Mouse (Mus musculus): ENCODE results near the gene Gm15517. TPM values are rescaled to one million over a fixed set of nuclear protein-coding genes. Genes with fewer than 3 reads are reported as not detected.

The Gm15517 gene
- polyA plus RNA-seq, 1 experiment from 2014 or later: not detected

- no peaks in the 10 kb centered on the region for H3K9me3 ChIP-seq (ENCODE audit: control insufficient read depth)
- H3K27ac ChIP-seq (ENCODE audit: low read depth, low read length): no peak overlapping the region
- no peaks in the 10 kb centered on the region for H3K4me1 ChIP-seq (replicated peaks; ENCODE audit: control insufficient read depth, insufficient read depth, low read length)
- H3K36me3 ChIP-seq (ENCODE audit: control insufficient read depth, insufficient read depth): no peaks in the 10 kb centered on the region
- 0 out of 2 replicates have a peak, but pooled peaks cover 3% of the 10 kb centered on the region for H3K27me3 ChIP-seq (replicated peaks; ENCODE audit: control insufficient read depth, insufficient read depth, low read length)
- no peak overlapping the region for H3K9ac ChIP-seq (ENCODE audit: low read depth, low read length)
- no peak for ATAC-seq
- 24% methylated on average over 11 of the region's 11 CpGs for WGBS
- no peak overlapping the region for H3K4me3 ChIP-seq (ENCODE audit: low read depth, low read length)
- 0 out of 2 replicates have a peak overlapping the region, but pooled peaks have one; percentile 3 for H3K4me2 ChIP-seq (replicated peaks; ENCODE audit: low read depth)
- no peak for TF ChIP-seq CTCF (IDR thresholded peaks at IDR 0.05; ENCODE audit: low read depth)
Observed at GRCm38 (mm10) chr7:44274096-44274495, 12.8 kb downstream of the Gm15517 start.

- Histone ChIP-seq H3K9me3 (ENCODE audit: control insufficient read depth) (no peaks in the 10 kb centered on the region), H3K4me3 (ENCODE audit: low read depth, low read length) (no peak overlapping the region), H3K4me2 (replicated peaks; ENCODE audit: low read depth) (no peak overlapping the region), H3K27me3 (replicated peaks; ENCODE audit: control insufficient read depth, insufficient read depth, low read length) (0 out of 2 replicates have a peak, but pooled peaks cover 3% of the 10 kb centered on the region), H3K9ac (ENCODE audit: low read depth, low read length) (no peak overlapping the region), H3K36me3 (ENCODE audit: control insufficient read depth, insufficient read depth) (no peaks in the 10 kb centered on the region), H3K27ac (ENCODE audit: low read depth, low read length) (no peak overlapping the region), H3K4me1 (replicated peaks; ENCODE audit: control insufficient read depth, insufficient read depth, low read length) (no peaks in the 10 kb centered on the region)
- ATAC-seq: no peak
- WGBS: 78% methylated on average over 3 of the region's 3 CpGs
- 0 out of 2 replicates have a peak, but pooled peaks have one; percentile 10 for TF ChIP-seq CTCF (IDR thresholded peaks at IDR 0.05; ENCODE audit: low read depth)
Observed at GRCm38 (mm10) chr7:44275546-44275945, 14.3 kb downstream of the Gm15517 start.

- no peaks in the 10 kb centered on the region for H3K36me3 ChIP-seq (ENCODE audit: control insufficient read depth, insufficient read depth)
- H3K4me1 ChIP-seq (replicated peaks; ENCODE audit: control insufficient read depth, insufficient read depth, low read length): no peaks in the 10 kb centered on the region
- H3K9ac ChIP-seq (ENCODE audit: low read depth, low read length): no peak overlapping the region
- H3K27me3 ChIP-seq (replicated peaks; ENCODE audit: control insufficient read depth, insufficient read depth, low read length): 0 out of 2 replicates have a peak, but pooled peaks cover 3% of the 10 kb centered on the region
- H3K4me2 ChIP-seq (replicated peaks; ENCODE audit: low read depth): no peak overlapping the region
- WGBS: 68% methylated on average over 9 of the region's 10 CpGs
- no peak for ATAC-seq
- H3K4me3 ChIP-seq (ENCODE audit: low read depth, low read length): no peak overlapping the region
- H3K9me3 ChIP-seq (ENCODE audit: control insufficient read depth): no peaks in the 10 kb centered on the region
- no peak overlapping the region for H3K27ac ChIP-seq (ENCODE audit: low read depth, low read length)
- no peak for TF ChIP-seq CTCF (IDR thresholded peaks at IDR 0.05; ENCODE audit: low read depth)
Observed at GRCm38 (mm10) chr7:44276461-44277249, 15.4 kb downstream of the Gm15517 start.

GRCm38 (mm10) chr7:44277250-44277622 lies 16.0 kb downstream of the Gm15517 start:
- TF ChIP-seq CTCF (IDR thresholded peaks at IDR 0.05; ENCODE audit: low read depth): peak; percentile 59
- no peaks in the 10 kb centered on the region for H3K4me1 ChIP-seq (replicated peaks; ENCODE audit: control insufficient read depth, insufficient read depth, low read length)
- WGBS: 50% methylated on average over 2 of the region's 2 CpGs

GRCm38 (mm10) chr7:44280959-44281358 lies 19.7 kb downstream of the Gm15517 start:
- Histone ChIP-seq H3K4me1 (replicated peaks; ENCODE audit: control insufficient read depth, insufficient read depth, low read length) (no peaks in the 10 kb centered on the region), H3K27me3 (replicated peaks; ENCODE audit: control insufficient read depth, insufficient read depth, low read length) (no peaks in the 10 kb centered on the region), H3K4me3 (ENCODE audit: low read depth, low read length) (no peak overlapping the region), H3K27ac (ENCODE audit: low read depth, low read length) (no peak overlapping the region), H3K9ac (ENCODE audit: low read depth, low read length) (no peak overlapping the region), H3K4me2 (replicated peaks; ENCODE audit: low read depth) (no peak overlapping the region), H3K36me3 (ENCODE audit: control insufficient read depth, insufficient read depth) (no peaks in the 10 kb centered on the region), H3K9me3 (ENCODE audit: control insufficient read depth) (no peaks in the 10 kb centered on the region)
- TF ChIP-seq CTCF (IDR thresholded peaks at IDR 0.05; ENCODE audit: low read depth): no peak
- WGBS: 54% methylated on average over 1 of the region's 1 CpGs
- ATAC-seq: no peak

More at GRCm38 (mm10) chr7:44277250-44277622, 16.0 kb downstream of the Gm15517 start:
- H3K9ac ChIP-seq (ENCODE audit: low read depth, low read length): no peak overlapping the region
- no peak for ATAC-seq
- no peak overlapping the region for H3K27ac ChIP-seq (ENCODE audit: low read depth, low read length)
- H3K27me3 ChIP-seq (replicated peaks; ENCODE audit: control insufficient read depth, insufficient read depth, low read length): 0 out of 2 replicates have a peak, but pooled peaks cover 3% of the 10 kb centered on the region
- no peaks in the 10 kb centered on the region for H3K36me3 ChIP-seq (ENCODE audit: control insufficient read depth, insufficient read depth)
- no peak overlapping the region for H3K4me3 ChIP-seq (ENCODE audit: low read depth, low read length)
- H3K9me3 ChIP-seq (ENCODE audit: control insufficient read depth): no peaks in the 10 kb centered on the region
- H3K4me2 ChIP-seq (replicated peaks; ENCODE audit: low read depth): no peak overlapping the region

- TF ChIP-seq CTCF (IDR thresholded peaks at IDR 0.05; ENCODE audit: low read depth): no peak
Observed at GRCm38 (mm10) chr7:44281586-44281985, 20.3 kb downstream of the Gm15517 start.

More at GRCm38 (mm10) chr7:44281586-44281985, 20.3 kb downstream of the Gm15517 start:
- WGBS: 74% methylated on average over 7 of the region's 7 CpGs
- ATAC-seq: no peak
- Histone ChIP-seq H3K27me3 (replicated peaks; ENCODE audit: control insufficient read depth, insufficient read depth, low read length) (no peaks in the 10 kb centered on the region), H3K4me3 (ENCODE audit: low read depth, low read length) (no peak overlapping the region), H3K4me1 (replicated peaks; ENCODE audit: control insufficient read depth, insufficient read depth, low read length) (no peaks in the 10 kb centered on the region), H3K27ac (ENCODE audit: low read depth, low read length) (no peak overlapping the region), H3K9ac (ENCODE audit: low read depth, low read length) (no peak overlapping the region), H3K36me3 (ENCODE audit: control insufficient read depth, insufficient read depth) (no peaks in the 10 kb centered on the region), H3K9me3 (ENCODE audit: control insufficient read depth) (no peaks in the 10 kb centered on the region), H3K4me2 (replicated peaks; ENCODE audit: low read depth) (no peak overlapping the region)
